Mouse (Mus musculus): ENCODE measurements at regions not wholly inside any gene's neighbourhood (a gene's known extent, or its start where the extent isn't known, plus 50 kb on each side); places are given as distances from the start of the nearest gene placed in this dataset.

- DNase-seq (ENCODE audit: low read depth), result no peak
Observed at GRCm38 (mm10) chr6:147686927-147687326, 211.3 kb downstream of the Ccdc91 start.

GRCm38 (mm10) chr6:147698255-147698654 is 222.6 kb downstream of the Ccdc91 start:
- DNase-seq (ENCODE audit: low read depth), result no peak
- TF ChIP-seq CTCF (IDR thresholded peaks at IDR 0.05; ENCODE audit: borderline replicate concordance, extremely low read depth, insufficient read depth, insufficient read length), result no peak
- TF ChIP-seq POLR2A (IDR thresholded peaks at IDR 0.05; ENCODE audit: borderline replicate concordance, extremely low read depth, insufficient read depth, insufficient read length, poor library complexity, severe bottlenecking), result no peak

More at GRCm38 (mm10) chr6:147686927-147687326, 211.3 kb downstream of the Ccdc91 start:
- TF ChIP-seq POLR2A (IDR thresholded peaks at IDR 0.05; ENCODE audit: borderline replicate concordance, extremely low read depth, insufficient read depth, insufficient read length, poor library complexity, severe bottlenecking) (no peak), CTCF (IDR thresholded peaks at IDR 0.05; ENCODE audit: borderline replicate concordance, extremely low read depth, insufficient read depth, insufficient read length) (no peak)

- DNase-seq (ENCODE audit: low read depth), result no peak
- TF ChIP-seq CTCF (IDR thresholded peaks at IDR 0.05; ENCODE audit: borderline replicate concordance, extremely low read depth, insufficient read depth, insufficient read length), result no peak
- TF ChIP-seq POLR2A (IDR thresholded peaks at IDR 0.05; ENCODE audit: borderline replicate concordance, extremely low read depth, insufficient read depth, insufficient read length, poor library complexity, severe bottlenecking), result no peak
Observed at GRCm38 (mm10) chr6:147699449-147699848, 223.8 kb downstream of the Ccdc91 start.

- 0 out of 2 replicates have a peak, but pooled peaks have one; percentile 5 for TF ChIP-seq CTCF (IDR thresholded peaks at IDR 0.05; ENCODE audit: borderline replicate concordance, extremely low read depth, insufficient read depth, insufficient read length)
- TF ChIP-seq POLR2A (IDR thresholded peaks at IDR 0.05; ENCODE audit: borderline replicate concordance, extremely low read depth, insufficient read depth, insufficient read length, poor library complexity, severe bottlenecking), result no peak
- DNase-seq (ENCODE audit: low read depth), result no peak
Observed at GRCm38 (mm10) chr6:147700629-147701028, 225.0 kb downstream of the Ccdc91 start.

GRCm38 (mm10) chr6:147701956-147702355 is 226.3 kb downstream of the Ccdc91 start:
- no peak for DNase-seq (ENCODE audit: low read depth)
- TF ChIP-seq CTCF (IDR thresholded peaks at IDR 0.05; ENCODE audit: borderline replicate concordance, extremely low read depth, insufficient read depth, insufficient read length) (no peak), POLR2A (IDR thresholded peaks at IDR 0.05; ENCODE audit: borderline replicate concordance, extremely low read depth, insufficient read depth, insufficient read length, poor library complexity, severe bottlenecking) (no peak)

- TF ChIP-seq POLR2A (IDR thresholded peaks at IDR 0.05; ENCODE audit: borderline replicate concordance, extremely low read depth, insufficient read depth, insufficient read length, poor library complexity, severe bottlenecking) (no peak), CTCF (IDR thresholded peaks at IDR 0.05; ENCODE audit: borderline replicate concordance, extremely low read depth, insufficient read depth, insufficient read length) (no peak)
- DNase-seq (ENCODE audit: low read depth), result no peak
Observed at GRCm38 (mm10) chr6:147704297-147704696, 228.7 kb downstream of the Ccdc91 start.

- DNase-seq (ENCODE audit: low read depth), result no peak
- TF ChIP-seq CTCF (IDR thresholded peaks at IDR 0.05; ENCODE audit: borderline replicate concordance, extremely low read depth, insufficient read depth, insufficient read length) (no peak), POLR2A (IDR thresholded peaks at IDR 0.05; ENCODE audit: borderline replicate concordance, extremely low read depth, insufficient read depth, insufficient read length, poor library complexity, severe bottlenecking) (no peak)
Observed at GRCm38 (mm10) chr6:147705936-147706335, 230.3 kb downstream of the Ccdc91 start.

GRCm38 (mm10) chr6:147706741-147707140 is 231.1 kb downstream of the Ccdc91 start:
- no peak for DNase-seq (ENCODE audit: low read depth)
- no peak for TF ChIP-seq CTCF (IDR thresholded peaks at IDR 0.05; ENCODE audit: borderline replicate concordance, extremely low read depth, insufficient read depth, insufficient read length)
- TF ChIP-seq POLR2A (IDR thresholded peaks at IDR 0.05; ENCODE audit: borderline replicate concordance, extremely low read depth, insufficient read depth, insufficient read length, poor library complexity, severe bottlenecking), result no peak

GRCm38 (mm10) chr6:147718052-147718712 is 242.6 kb downstream of the Ccdc91 start:
- peak; percentile 86 for DNase-seq (ENCODE audit: low read depth)
- no peak for TF ChIP-seq CTCF (IDR thresholded peaks at IDR 0.05; ENCODE audit: borderline replicate concordance, extremely low read depth, insufficient read depth, insufficient read length)
- TF ChIP-seq POLR2A (IDR thresholded peaks at IDR 0.05; ENCODE audit: borderline replicate concordance, extremely low read depth, insufficient read depth, insufficient read length, poor library complexity, severe bottlenecking), result no peak

- no peak for DNase-seq (ENCODE audit: low read depth)
- TF ChIP-seq POLR2A (IDR thresholded peaks at IDR 0.05; ENCODE audit: borderline replicate concordance, extremely low read depth, insufficient read depth, insufficient read length, poor library complexity, severe bottlenecking) (no peak), CTCF (IDR thresholded peaks at IDR 0.05; ENCODE audit: borderline replicate concordance, extremely low read depth, insufficient read depth, insufficient read length) (no peak)
Observed at GRCm38 (mm10) chr6:147718713-147719490, 243.3 kb downstream of the Ccdc91 start.

GRCm38 (mm10) chr6:147719539-147719938 is 243.9 kb downstream of the Ccdc91 start:
- DNase-seq (ENCODE audit: low read depth), result no peak
- TF ChIP-seq POLR2A (IDR thresholded peaks at IDR 0.05; ENCODE audit: borderline replicate concordance, extremely low read depth, insufficient read depth, insufficient read length, poor library complexity, severe bottlenecking) (no peak), CTCF (IDR thresholded peaks at IDR 0.05; ENCODE audit: borderline replicate concordance, extremely low read depth, insufficient read depth, insufficient read length) (no peak)

Measured in brain, embryonic 14.5 days (tissue).